In the genomic region with DNA sequence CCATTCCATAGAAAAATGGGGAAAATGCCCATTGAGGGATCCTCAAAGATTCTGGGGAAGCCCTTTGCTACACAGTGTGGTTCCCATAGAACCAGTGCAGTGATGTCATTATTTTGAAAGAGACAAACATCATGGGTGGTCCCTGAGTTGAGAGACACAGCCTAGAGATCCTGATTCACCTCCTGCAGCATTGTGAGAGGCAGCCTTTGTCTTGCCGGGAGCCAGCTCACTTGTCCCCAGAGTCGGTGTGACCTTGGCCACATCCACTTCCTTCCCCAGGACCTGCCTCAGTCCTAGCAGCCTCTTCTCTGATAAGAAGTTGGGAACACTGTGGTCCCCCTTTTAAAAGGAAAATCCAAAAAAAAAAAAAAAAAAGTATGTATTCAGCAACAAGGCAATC, we compare ENCODE assay signal across 10 mouse cellular contexts. TPM values are rescaled to one million over a fixed set of nuclear protein-coding genes. Genes with fewer than 3 reads are reported as not detected.
DNase-seq lines count a peak whose midpoint lies in the region; ATAC-seq lines count a peak whose summit lies in the region.
"Had no signal": no experiment of that assay in that cellular context is flagged by ENCODE, and none has a peak within 500 bp of the region (broad histone marks: within the 10 kb centered on the region; RNA-seq: fewer than 3 reads in every experiment).

No protein-coding gene starts in this region.

- no peaks in the 10 kb centered on the region for H3K9me3 ChIP-seq in embryonic facial prominence, embryonic 14.5 days (ENCODE audit: control insufficient read depth, low read length)
- H3K9me3 ChIP-seq in heart, embryonic 16.5 days (replicated peaks; ENCODE audit: control insufficient read depth, low read length), result no peaks in the 10 kb centered on the region
- no peaks in the 10 kb centered on the region for H3K9me3 ChIP-seq in lung, embryonic 16.5 days (ENCODE audit: control insufficient read depth, low read length)
- H3K9me3 ChIP-seq: embryonic facial prominence, embryonic 15.5 days had no signal

- no peak overlapping the region for H3K9ac ChIP-seq in embryonic facial prominence, embryonic 14.5 days (ENCODE audit: low read depth, low read length)
- no peak overlapping the region for H3K9ac ChIP-seq in heart, embryonic 16.5 days (ENCODE audit: low read length)
- no peak overlapping the region for H3K9ac ChIP-seq in lung, embryonic 16.5 days (ENCODE audit: low read length)
- H3K9ac ChIP-seq: embryonic facial prominence, embryonic 15.5 days had no signal

- H3K36me3 ChIP-seq in embryonic facial prominence, embryonic 14.5 days (ENCODE audit: control insufficient read depth, insufficient read depth, low read length), result 0 out of 2 replicates have a peak, but pooled peaks cover 6% of the 10 kb centered on the region
- peaks cover 6% of the 10 kb centered on the region for H3K36me3 ChIP-seq in heart, embryonic 16.5 days (ENCODE audit: control insufficient read depth, insufficient read depth)
- peaks cover 9% of the 10 kb centered on the region; the same call in 1 of the 2 replicates for H3K36me3 ChIP-seq in lung, embryonic 16.5 days (ENCODE audit: control insufficient read depth, insufficient read depth, low read length)

- 33% methylated on average over 2 of the region's 2 CpGs for WGBS in embryonic facial prominence, embryonic 14.5 days
- 27% methylated on average over 2 of the region's 2 CpGs for WGBS in heart, embryonic 16.5 days
- 45% methylated on average over 2 of the region's 2 CpGs for WGBS in lung, embryonic 16.5 days

- peak overlapping the region; percentile 22; the same call in 1 of the 2 replicates for H3K27ac ChIP-seq in embryonic facial prominence, embryonic 14.5 days (replicated peaks; ENCODE audit: low read depth, low read length)
- peak overlapping the region; percentile 76 for H3K27ac ChIP-seq in heart, embryonic 16.5 days (ENCODE audit: low read length)
- H3K27ac ChIP-seq in lung, embryonic 16.5 days (ENCODE audit: low read length), result peak overlapping the region; percentile 74
- H3K27ac ChIP-seq: embryonic facial prominence, embryonic 15.5 days had no signal

- no peaks in the 10 kb centered on the region for H3K4me1 ChIP-seq in embryonic facial prominence, embryonic 14.5 days (ENCODE audit: control insufficient read depth, insufficient read depth, low read length)
- H3K4me1 ChIP-seq in heart, embryonic 16.5 days (ENCODE audit: control insufficient read depth, insufficient read depth, low read length), result peaks cover 24% of the 10 kb centered on the region
- H3K4me1 ChIP-seq in lung, embryonic 16.5 days (replicated peaks; ENCODE audit: control insufficient read depth, insufficient read depth, low read length), result peaks cover 32% of the 10 kb centered on the region

- peak; percentile 38 for DNase-seq in kidney, postnatal 10 days
- DNase-seq in kidney, postnatal 4 days, result no peak
- DNase-seq in embryonic facial prominence, embryonic 14.5 days (ENCODE audit: low spot score), result no peak
- no peak for DNase-seq in yolk sac, embryonic 10.5 days (ENCODE audit: low spot score)
- DNase-seq: thymus, postnatal 4 days had no signal

- no peak for ATAC-seq in embryonic facial prominence, embryonic 14.5 days (ENCODE audit: low read depth)
- ATAC-seq in heart, embryonic 16.5 days (replicated peaks; ENCODE audit: extremely low read depth, insufficient read depth, low FRiP score), result peak; percentile 62; the same call in 1 of the 2 replicates
- 0 out of 2 replicates have a peak, but pooled peaks have one; percentile 18 for ATAC-seq in lung, embryonic 16.5 days (ENCODE audit: low read depth)
- no peak for ATAC-seq in erythroid progenitor cell, adult 5-6 weeks (replicated peaks; ENCODE audit: low FRiP score, poor library complexity, severe bottlenecking)

- H3K4me2 ChIP-seq in embryonic facial prominence, embryonic 14.5 days (ENCODE audit: low read depth, low read length), result no peak overlapping the region
- H3K4me2 ChIP-seq in heart, embryonic 16.5 days (ENCODE audit: low read depth, low read length), result no peak overlapping the region
- H3K4me2 ChIP-seq in lung, embryonic 16.5 days (ENCODE audit: low read depth, low read length), result no peak overlapping the region
- H3K4me2 ChIP-seq: embryonic facial prominence, embryonic 15.5 days had no signal

- no peak overlapping the region for H3K4me3 ChIP-seq in embryonic facial prominence, embryonic 14.5 days (ENCODE audit: low read depth, low read length)
- H3K4me3 ChIP-seq in heart, embryonic 16.5 days (ENCODE audit: low read length), result no peak overlapping the region
- no peak overlapping the region for H3K4me3 ChIP-seq in lung, embryonic 16.5 days (ENCODE audit: low read length)
- H3K4me3 ChIP-seq: embryonic facial prominence, embryonic 15.5 days; myocyte had no signal

- no peaks in the 10 kb centered on the region for H3K27me3 ChIP-seq in embryonic facial prominence, embryonic 14.5 days (replicated peaks; ENCODE audit: control insufficient read depth, insufficient read depth, low read length)
- H3K27me3 ChIP-seq in heart, embryonic 16.5 days (ENCODE audit: control insufficient read depth, insufficient read depth, low read length), result no peaks in the 10 kb centered on the region
- H3K27me3 ChIP-seq in lung, embryonic 16.5 days (ENCODE audit: control insufficient read depth, insufficient read depth, low read depth, low read length), result no peaks in the 10 kb centered on the region
- H3K27me3 ChIP-seq: embryonic facial prominence, embryonic 15.5 days had no signal

RNA-seq across cellular contexts. Expression of a gene that starts 36.3 kb away (rescaled TPM):
- 11.0 and 12.5 TPM in 2 replicates for polyA plus RNA-seq in embryonic facial prominence, embryonic 14.5 days (2014; fragmentation: Nextera tagmentation; extraction: Ambion mirVana)
- 9.5 and 9.7 TPM in 2 replicates for polyA plus RNA-seq in heart, embryonic 16.5 days (2015; fragmentation: Nextera tagmentation; extraction: Ambion mirVana)
- 16.4 and 16.7 TPM in 2 replicates for polyA plus RNA-seq in lung, embryonic 16.5 days (2015; fragmentation: Nextera tagmentation; extraction: Ambion mirVana)
- total RNA-seq in erythroid progenitor cell, adult 5-6 weeks (2015; ENCODE audit: low replicate concordance), result 26.4 and 27.4 TPM in 2 replicates
- 5.4 and 12.9 TPM in 2 replicates for total RNA-seq in erythroid progenitor cell, adult 5-6 weeks (2017; ENCODE audit: low replicate concordance)

Comparison
In these comparisons a context has a peak if more than half of its experiments do, and no peak if none do; other contexts are left out.
1. ATAC-seq: peak in heart, embryonic 16.5 days (single experiment) and lung, embryonic 16.5 days (single experiment); none in embryonic facial prominence, embryonic 14.5 days (single experiment) and erythroid progenitor cell, adult 5-6 weeks (single experiment).
2. H3K27ac ChIP-seq: peak in every context shown above with its lines; median percentile 76 in heart, embryonic 16.5 days; 74 in lung, embryonic 16.5 days; 22 in embryonic facial prominence, embryonic 14.5 days.